Mouse (Mus musculus): Measurements from ENCODE around the gene Fbxo33.

The Fbxo33 gene

DNA sequence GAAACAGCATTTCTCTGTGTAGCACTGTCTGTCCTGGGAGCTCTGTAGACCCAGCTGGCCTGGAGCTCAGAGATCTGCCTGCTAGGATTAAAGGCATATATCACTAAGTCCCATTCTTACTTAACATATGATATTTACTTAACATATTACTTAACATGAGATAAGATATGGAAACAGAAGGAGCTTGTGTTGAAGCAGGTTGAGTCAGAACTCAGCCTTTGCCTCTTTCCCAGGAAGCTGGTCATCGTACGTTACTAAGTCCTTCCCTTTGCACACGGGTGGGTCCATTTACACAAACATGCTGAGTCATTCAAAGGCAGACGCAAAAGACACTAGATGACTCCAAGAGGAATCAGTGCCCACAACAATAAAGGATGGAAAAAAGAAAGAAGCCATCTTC lies 20.8 kb downstream of the Fbxo33 start:
- DNase-seq (ENCODE audit: low spot score) = no peak

DNA sequence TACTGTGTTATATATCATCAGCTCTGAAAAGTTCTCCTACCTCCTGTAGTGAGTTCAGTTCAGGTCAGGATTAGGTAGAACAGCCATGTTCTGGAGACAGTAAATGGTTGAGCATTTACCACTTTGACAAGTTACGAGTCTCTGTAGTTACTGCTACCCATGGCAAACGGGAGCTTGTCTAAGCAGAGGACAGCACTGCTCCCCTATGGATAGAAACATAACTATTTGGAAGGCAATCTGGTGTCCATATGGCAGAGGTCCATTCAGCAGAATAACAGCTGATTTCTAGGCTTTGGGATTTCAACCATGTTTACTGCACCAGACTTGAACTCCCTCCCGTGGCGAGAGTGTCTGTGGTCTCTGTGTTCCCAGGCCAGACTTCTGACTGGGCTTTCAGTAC lies 23.6 kb downstream of the Fbxo33 start:
- no peak for DNase-seq (ENCODE audit: low spot score)

DNA sequence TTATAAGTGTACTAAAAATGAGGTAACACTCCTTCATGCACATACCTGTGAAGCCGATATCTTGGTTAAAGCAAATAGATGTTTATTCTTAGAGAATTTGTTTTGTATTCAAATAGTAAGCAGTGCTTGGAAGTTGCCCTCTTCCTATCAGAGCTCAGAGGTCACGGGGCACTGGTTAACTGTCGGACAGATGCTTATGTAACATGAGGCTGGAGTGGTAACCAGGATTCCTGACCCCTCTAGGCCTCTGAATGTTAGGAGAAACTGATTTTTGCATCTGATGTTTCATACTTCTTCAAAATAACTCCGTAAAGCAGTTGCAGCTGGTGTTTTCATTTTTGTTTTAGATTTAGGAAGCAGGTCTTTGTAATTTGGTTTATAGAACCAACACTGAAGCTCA lies 24.5 kb downstream of the Fbxo33 start:
- no peak for DNase-seq (ENCODE audit: low spot score)

DNA sequence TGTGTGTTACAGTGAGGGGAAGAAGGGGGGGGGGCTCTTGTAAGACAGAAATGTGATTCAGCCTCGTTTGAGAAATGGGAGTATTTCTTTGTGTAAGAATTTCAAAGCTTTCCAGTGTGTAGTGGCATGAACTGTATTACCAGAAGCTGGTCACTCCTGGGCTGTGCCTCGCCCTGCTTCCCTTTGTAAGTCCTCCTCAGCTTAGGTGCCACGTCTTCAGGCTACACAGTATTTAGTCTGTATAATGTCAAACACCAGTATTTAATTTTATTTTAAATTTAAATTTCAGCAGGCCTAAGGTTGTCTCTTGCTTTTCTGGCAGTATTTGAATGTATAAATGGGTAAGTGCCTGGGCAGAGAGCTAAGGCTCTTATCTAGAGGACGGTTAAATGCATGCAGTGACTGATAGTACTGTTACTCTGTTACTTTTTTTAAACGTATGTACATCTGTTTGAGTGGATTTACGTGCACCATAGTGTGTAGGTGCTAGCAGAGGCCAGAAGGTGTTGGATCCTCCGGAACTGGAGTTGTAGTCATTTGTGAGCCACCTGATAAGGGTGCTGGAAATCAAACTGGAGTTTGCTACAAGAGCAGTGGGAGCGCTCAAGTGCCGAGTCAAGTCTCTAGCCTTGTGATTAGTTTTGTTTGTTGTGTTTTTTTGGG lies 25.1 kb downstream of the Fbxo33 start:
- DNase-seq (ENCODE audit: low spot score) = no peak

- DNase-seq (ENCODE audit: low spot score) = no peak
These were observed 25.9 kb downstream of the Fbxo33 start for GRCm38 (mm10) chr12:59193637-59194036.

DNA sequence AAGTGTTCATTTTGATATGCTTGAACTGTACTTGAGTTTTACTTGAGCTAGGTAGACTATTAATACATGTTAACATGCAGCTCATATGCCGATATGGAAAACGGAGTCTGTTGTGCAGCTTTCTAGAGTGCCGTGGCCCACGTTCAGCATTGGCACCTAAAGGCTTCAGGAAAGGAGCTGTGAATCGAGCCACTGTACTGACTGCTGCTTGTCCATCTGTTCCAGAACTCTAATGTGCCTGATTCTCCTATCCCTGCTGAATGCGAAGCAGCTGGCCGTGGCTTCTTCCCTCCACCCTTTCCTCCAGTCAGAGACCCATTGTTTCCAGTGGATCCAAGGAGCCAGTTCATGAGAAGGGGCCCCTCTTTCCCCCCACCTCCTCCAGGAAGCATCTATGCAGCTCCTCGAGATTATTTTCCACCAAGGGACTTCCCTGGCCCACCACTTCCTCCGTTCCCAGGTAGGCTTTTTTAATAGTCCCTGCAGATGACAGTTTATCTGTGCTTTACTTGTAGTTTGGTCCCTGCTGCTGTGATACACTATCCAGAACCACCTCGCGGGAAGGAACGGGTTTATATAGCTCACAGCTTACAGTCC lies 31.3 kb downstream of the Fbxo33 start:
- DNase-seq (ENCODE audit: low spot score) = peak; percentile 19

GRCm38 (mm10) chr12:59177814-59178213 lies 41.7 kb downstream of the Fbxo33 start:
- peak; percentile 16 for DNase-seq (ENCODE audit: low spot score)

GRCm38 (mm10) chr12:59169935-59170334 lies 49.6 kb downstream of the Fbxo33 start:
- no peak for DNase-seq (ENCODE audit: low spot score)

GRCm38 (mm10) chr12:59166557-59166956 lies 53.0 kb downstream of the Fbxo33 start:
- DNase-seq (ENCODE audit: low spot score) = no peak

DNA sequence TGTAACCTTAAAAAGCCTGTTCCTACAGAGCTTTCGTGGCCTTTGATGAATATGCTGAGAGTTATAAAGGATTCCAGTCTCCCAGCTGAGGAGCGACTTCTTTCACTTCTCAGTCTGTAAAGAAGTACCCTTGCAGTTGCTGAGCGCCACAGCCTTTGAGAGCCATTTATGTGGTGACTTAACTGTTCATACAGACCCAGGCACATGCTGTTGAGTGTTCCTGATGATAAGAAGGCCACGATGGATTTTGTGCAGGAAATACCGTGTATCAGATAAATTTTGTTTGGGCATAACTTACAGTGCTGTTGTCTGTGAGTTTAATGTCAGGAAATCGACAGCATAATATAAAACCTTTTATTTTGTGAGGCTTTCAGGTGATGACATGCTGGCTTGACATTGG lies 55.0 kb downstream of the Fbxo33 start:
- DNase-seq (ENCODE audit: low spot score) = no peak

GRCm38 (mm10) chr12:59162797-59163196 lies 56.7 kb downstream of the Fbxo33 start:
- DNase-seq (ENCODE audit: low spot score) = no peak

DNA sequence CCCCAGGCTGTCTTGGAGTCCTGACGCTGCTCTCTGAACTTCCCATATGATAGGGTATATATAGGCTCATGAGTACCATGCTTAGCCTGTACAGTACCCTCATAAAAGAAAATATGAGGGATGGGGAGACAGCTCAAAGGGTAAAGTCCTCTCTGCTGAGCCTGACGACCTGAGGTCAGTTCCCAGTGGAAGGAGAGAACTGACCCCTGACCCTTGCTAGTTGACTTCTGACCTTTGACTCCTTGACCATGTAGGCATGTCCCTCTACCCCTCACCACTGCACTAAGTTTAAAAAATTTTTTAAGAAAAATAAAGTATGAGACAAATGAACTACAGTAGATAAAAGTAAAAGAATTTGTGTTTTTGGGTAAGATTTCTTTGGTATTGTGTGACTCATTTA lies 58.4 kb downstream of the Fbxo33 start:
- no peak for DNase-seq (ENCODE audit: low spot score)
